Mouse (Mus musculus) forelimb bud, embryonic 11.5 days (tissue): ENCODE data around the gene Zfp865.
A peak's percentile ranks its signal among the peaks of the same experiment; 100 is the strongest.
"Not testable (repeated sequence)": the region's sequence is repeated elsewhere in the genome, so short reads cannot be mapped to it uniquely, and the experiment has no call there.

Source experiments
- DNase-seq: peaks from one replicate; pipeline ENCODE4 v3.0.0-alpha.2; 2012; ENCODE audit warnings: low read depth, low spot score

Zfp865 gene

DNA sequence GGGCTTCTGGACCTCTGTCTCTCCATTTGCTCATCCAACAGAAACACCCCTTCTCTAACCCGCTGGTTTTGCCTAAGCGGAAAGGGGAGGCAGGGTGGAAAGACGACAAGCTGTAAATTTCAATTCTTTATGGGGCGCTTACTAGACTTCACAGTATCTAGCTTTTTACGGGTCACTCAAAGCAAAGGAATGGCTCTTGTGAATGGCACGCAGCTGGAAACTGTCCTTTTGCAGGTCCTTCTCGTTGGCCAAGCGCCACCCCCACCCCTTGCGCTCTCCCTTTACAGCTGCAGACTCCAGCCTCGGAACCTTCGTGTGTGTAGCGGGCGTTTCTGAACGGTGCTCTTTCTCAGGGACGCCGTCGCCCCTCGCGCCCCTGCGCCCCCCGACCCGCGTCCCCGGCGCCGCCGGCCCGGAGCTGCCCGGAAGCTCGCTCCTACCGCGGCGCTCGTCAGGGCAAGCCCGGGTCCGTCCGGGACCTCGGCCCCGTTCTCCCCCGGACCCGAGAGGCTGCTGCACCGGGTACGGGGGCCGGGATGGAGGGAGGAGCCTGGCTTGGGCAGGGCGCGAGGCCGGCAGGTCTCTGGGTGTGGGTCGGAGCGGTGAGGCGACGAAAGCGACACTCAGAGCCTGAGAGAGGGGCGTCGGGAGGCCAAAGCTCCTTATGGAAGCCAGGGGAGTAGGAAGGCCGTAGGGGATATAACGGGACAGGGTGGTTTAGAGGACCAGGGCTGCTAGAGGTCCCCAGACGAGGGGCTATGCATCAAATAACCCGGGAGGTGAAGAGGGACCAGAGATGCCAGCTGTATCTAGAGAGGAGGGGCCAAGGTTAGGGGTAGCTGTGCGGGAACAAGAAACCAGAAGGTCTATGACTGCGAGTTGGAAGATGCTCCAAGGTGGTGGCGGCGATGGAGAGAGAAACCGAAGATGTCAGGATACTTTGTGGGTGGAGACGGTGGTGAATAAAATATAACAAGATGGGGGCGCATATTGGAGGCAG is 31.3 kb downstream of the Zfp865 start, which contains the start of gene Zfp580:
Gene Zfp580 (plus strand): TSS at position 346 of the 1,000 bp plus-strand sequence.
- DNase-seq, result peak; percentile 84

DNA sequence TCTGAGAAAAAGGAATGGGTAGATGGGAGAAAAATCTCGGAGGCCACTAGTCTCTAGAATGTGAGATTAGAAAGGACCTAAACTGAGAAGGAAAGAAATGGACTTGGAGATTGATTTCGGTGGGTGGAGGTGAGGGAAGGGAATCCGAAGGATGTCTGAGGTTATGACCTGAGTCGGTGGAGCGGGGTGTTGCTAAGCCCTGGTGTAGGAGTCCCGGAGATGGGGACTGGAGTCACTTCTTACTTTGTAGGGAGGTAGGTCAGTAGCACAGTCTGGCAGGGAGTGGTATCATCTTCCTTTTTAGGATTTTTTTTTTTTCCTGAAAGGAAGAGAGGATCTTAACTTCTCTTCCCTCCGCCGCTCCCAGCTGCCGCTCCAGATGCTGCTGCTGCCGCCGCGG is 32.3 kb downstream of the Zfp865 start:
- no peak for DNase-seq

DNA sequence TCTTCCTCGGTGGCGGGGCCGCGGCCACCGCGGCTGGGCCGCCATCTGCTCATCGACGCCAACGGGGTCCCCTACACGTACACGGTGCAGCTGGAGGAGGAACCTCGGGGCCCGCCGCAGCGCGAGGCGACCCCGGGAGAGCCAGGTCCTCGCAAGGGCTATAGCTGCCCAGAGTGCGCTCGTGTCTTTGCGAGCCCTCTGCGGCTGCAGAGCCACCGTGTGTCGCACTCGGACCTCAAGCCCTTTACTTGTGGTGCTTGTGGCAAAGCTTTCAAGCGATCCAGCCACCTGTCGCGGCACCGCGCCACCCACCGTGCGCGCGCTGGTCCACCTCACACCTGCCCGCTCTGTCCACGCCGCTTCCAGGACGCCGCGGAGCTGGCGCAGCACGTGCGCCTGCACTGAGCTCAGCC is 32.8 kb downstream of the Zfp865 start:
- DNase-seq, result no peak

DNA sequence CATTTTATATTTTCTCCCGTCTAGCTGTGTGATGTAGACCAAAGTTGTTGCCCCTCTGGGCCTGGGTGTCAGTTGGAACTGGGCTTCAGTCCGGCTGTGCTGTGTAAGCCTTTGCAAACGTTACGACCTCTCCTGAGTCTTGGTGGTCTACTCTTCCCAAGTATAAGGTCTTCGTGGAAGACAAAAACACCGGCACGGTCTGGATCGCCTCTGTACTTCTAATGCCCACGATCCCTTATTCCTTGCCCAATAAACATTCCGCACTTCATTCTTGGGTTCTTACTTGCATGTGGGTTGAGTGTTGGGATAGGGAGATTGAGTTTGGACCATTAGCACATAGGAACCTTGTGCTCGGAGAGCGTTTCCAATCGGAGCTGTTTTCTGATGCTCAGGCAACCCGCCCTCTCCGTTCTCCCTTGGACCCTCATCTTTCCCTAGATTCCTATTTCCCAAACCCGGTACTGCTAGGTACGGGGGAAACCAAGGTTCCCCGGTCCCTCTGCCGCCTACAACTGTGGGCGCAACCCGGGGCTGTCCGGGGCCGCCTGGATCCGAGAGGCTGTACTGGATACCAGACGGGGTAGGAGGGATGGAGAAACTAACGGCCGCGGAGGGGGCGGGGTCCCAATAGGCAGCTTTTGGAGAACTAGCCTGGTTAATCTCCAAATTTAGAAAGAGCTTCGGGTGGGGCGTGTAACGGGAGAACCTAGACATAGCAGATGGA is 33.4 kb downstream of the Zfp865 start:
- DNase-seq, result no peak

DNA sequence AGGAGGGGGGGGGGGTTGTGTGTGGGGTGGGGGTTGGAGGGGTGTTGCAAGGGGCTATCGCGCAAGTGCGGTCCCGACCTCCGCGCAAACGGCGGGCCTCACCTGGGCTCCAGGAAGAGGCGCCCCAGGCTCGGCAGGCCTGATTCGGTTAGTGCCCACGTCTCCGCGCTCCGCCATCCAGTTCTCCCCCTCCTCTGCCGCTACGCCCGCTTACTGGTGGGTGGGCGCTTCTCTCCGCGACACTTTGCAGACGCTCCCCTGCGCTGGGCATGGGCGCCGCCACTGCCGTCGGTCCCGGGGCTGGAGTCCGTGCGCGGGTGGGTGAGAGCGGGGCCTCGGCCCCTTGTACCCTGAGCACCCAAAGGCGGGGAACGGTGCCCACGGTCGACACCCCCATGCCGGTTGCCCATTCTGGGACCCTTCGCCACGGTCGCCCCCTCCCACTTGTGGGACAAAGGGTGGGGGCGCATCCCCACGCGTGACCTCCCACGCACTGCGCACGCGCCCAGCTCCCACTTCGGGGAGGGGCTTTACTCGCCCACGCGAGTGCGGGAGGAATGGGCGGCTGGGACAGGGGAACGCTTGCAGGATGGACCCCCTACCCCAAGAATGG is 36.6 kb downstream of the Zfp865 start:
- no peak for DNase-seq

DNA sequence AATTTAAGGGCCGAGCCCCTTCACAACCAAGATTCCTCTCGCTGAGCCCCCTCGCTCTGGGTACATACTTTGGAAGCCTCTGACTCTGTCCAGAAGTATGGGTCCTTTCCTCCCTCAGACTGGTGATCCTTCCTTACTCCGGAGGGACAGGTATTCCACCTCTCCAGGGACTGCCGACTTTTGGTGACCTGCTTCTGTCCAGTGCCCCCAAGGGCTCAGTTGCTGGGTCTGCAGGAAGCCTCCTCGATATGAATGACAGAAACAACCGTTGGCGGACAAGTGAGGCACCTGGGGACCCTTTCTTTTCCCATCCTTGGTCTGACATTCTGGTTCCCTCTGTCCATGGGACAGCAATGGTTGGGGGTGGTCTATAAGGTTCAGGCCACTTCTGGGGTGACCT is 37.2 kb downstream of the Zfp865 start:
- DNase-seq, result no peak

DNA sequence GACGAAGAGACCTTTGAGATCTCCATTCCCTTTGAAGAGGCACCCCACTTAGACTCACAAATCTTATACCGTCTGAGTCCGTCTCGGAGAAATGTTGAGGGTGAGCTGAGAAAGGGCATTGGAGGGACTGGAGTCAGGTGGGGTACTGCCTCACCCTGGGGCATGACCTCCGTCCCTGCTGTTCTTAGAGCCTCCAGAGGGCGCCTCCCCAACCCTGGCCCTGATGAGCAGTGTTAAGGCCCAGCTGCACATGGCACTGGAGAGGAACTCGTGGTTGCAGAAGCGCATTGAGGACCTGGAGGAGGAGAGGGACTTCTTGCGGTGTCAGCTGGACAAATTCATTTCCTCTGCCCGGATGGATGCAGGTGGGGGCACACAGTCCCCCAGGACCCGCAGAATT is 37.6 kb downstream of the Zfp865 start:
- no peak for DNase-seq

DNA sequence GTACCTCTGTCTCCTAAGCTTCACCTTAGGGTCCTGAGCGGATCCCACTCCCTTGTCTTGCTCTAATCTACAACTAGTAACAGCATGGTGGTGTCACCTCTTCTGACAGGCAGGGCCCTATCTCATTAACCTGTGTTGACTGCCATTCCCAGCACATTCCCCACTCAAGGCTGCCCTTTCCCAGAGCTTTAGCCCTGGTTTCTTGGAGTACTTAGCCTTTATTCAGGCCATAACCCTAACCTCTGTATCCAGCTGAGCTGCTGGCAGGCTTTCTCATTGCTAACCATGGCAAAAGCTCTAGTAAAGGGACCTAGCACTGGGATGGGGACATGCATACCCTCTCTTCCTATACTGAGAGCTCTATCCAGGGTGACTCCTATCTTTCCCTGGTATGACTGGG is 38.5 kb downstream of the Zfp865 start:
- DNase-seq, result no peak

DNA sequence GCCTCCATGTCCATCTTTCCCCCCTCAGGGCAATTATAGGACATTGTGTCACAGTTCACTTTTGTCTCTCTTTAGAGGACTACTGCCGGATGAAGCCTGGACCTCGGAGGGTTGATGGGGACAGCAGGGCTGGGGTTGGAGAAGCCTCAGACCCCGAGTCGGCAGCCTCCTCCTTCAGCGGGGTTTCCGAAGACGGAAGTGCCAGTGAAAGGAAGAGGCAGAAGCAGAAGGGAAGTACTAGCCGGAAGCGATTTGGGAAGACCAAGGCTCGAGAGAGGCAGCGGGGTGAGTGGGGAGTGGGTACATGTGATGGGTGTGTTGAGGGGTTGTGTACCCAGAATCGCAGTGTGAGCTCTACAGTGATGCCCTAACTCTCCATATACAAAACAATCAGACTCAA is 39.2 kb downstream of the Zfp865 start:
- DNase-seq, result no peak

DNA sequence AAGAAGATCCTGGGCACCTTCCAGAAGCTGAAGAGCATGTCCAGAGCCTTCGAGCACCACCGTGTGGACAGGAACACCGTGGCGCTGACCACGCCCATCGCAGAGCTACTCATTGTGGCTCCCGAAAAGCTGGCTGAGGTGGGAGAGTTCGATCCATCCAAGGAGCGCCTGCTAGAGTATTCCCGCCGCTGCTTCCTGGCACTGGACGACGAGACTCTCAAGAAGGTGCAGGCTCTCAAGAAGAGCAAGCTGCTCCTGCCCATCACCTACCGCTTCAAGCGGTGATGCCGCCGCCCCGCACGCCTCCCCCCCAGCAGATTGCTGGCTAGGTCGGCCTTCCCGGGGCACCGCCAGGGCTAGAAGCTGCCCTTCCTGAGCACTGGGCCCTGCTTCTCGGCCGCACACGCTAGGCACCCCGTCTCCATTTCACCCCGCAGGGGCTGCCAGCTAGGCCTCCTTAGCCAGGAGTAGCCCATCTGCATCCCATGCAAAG is 40.1 kb downstream of the Zfp865 start:
- peak; percentile 82 for DNase-seq

DNA sequence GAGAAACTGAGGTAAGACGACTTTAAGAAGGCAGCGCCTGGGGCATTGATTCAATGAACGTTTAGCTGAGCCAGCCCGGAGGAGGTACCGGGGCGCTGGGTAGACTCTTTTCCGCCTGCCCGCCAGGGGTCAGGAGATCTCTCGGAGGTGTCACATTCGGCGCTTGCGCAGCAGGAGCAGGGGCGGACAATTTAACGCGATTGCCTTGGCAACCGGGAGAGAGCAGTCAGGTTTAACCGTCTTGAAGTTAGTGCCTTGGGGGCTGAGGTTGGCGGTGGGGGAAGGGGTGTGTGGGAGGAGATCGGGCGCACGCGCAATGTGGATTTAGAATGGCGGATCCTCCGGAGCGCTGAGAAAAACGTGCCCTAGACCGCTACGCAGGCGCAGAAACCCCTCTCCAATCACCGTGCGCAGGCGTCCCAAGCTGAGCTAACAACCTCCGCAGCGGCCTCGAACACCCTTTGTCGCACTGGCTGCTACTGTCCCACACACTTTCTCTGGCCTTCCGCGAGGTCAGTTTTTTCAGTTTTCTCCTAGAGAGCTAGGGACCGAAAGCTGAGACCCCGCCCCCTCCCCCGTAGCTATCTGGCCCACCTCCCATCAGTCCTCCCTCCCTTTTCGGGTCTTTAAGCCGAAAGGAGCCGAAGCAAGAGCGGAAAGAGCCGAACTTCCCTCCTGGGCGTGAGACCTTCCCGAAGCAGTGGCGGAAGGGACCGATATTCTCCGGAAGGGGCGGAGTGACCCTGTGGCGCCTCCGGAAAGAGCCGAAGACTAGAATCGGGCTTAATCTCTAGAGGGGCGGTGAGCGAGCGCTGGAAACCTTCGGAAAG is 41.0 kb downstream of the Zfp865 start:
- DNase-seq, result peak; percentile 99

DNA sequence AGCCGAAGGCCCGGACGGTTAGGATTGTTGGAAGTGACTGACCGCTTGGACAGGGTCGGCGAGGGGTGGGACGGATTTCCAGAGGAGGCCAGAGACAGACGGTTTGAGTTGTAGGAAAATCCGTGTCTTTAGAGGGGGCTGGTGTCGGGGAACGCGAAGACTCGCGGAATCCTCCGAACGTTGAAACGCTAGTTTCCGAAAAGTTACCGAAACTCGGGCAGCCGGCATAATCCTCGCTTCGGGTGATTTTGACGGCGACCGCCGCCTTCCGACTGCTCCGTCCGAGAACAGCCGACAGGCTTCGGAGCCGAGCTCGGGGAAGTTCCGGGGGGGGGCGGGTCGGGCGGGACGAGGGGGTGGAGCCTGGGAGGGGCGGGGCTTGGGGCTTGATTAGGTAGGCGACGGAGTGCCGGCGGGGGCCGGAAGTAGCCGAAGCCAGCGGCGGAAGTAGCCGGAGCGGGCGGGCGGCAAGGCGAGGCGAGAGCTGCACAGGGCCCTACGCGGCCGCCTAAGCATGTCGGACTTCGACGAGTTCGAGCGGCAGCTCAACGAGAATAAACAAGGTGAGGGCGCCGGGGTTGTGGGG is 41.7 kb downstream of the Zfp865 start, which contains the start of gene U2af2:
Gene U2af2 (plus strand): TSS at position 370 of the 586 bp plus-strand sequence.
- peak; percentile 85 for DNase-seq

DNA sequence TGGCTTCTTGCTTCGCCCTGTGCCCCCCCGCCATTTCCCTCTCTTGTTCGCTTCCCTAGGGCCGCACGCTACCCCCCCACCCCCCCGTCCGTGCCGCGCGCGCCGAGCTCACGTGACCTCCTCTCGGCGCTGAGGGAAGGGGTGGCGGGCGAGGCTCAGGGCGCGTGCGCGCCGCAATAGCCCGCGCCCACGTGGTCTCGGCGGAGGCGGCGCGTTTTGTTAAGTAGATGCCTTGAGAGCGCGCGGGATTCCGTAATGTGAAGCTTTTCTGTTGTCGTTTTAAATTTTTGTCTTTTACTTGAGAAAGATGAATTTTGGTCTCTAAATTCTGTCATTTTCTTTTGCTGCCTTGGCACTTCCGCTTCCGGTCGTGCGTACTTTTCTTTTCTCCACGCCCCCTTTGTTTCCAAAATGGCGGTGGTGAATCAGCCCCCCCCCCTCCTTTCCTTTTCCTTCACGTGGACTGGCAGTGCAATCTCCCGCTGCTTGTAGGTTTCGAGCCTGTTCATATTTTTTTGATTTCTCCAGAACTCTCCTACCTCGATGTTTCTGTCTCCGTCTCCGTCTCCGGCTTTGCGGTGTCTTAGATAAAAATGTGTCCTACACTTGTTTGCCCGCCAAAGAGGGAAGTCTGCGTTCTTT is 42.3 kb downstream of the Zfp865 start:
- peak; percentile 85 for DNase-seq

DNA sequence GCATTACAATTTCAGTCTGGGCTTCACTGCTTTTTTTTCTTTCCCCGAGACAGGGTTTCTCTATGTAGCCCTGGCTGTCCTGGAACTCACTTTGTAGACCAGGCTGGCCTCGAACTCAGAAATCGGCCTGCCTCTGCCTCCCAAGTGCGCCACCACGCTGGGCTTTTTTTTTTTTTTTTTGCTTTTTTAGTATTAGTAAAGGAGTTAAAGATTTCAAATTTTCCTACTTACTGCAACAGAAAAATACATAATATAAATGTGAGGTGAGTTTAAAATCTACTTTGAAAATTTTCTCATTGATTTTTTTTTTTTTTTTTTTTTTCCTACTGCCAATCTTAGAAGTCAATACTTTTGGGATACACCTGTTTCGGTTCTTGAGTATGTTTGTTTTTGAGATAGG is 44.7 kb downstream of the Zfp865 start:
- DNase-seq, result no peak

DNA sequence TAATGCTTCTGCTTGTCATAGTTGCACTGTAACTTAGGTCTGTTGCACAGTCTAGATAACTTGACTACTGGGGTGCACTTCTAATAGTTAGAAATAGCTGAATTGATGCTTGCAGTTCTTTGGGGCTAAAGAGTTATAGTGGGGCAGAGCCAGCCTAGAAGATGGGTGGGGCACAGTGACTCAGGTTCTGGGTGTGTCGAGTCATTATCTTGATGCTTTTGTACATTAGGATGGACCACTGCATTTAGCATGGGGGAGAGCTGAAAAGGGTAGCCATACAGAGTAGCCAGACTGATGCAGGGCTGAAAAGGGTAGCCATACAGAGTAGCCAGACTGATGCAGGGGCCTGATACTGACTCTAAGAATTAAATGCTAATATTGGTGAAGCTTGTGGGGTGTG is 53.4 kb downstream of the Zfp865 start:
- no peak for DNase-seq

DNA sequence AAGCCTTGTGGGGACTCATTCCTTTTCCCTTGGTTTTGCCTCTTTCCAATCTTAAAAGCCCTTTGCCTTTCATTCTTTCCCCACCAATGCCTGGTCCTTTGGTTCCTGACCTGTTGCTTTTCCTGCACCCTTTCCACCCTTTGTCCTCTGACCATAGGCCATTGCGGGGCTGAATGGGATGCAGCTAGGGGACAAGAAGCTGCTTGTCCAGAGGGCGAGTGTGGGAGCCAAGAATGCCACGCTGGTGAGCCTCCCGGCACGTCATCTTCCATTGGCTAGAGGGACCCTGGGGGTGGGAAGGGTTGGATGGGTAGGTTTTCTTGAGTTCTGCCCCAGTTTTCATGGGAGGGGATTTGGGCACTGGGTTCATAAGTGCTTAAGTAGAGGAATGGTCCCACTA is 54.8 kb downstream of the Zfp865 start:
- no peak for DNase-seq

DNA sequence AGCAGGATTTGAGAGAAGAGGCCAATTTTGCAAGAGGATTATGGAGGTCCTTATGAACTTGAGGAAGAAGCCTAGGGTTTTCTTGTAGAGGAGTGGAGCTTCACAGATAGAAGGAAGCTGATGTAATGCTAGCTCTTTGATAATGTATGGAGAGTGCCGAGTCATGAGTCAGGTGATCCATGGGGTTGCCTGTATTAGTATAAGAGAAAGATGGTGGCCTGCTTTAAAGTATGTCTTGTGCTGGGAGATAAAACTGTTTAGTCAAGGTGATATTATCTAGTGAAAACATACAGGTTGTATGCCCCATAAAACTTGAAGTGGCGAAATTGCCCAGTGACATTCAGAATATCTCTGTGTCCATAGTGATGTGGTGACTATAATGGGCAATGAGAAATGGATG is 56.8 kb downstream of the Zfp865 start:
- DNase-seq, result no peak

DNA sequence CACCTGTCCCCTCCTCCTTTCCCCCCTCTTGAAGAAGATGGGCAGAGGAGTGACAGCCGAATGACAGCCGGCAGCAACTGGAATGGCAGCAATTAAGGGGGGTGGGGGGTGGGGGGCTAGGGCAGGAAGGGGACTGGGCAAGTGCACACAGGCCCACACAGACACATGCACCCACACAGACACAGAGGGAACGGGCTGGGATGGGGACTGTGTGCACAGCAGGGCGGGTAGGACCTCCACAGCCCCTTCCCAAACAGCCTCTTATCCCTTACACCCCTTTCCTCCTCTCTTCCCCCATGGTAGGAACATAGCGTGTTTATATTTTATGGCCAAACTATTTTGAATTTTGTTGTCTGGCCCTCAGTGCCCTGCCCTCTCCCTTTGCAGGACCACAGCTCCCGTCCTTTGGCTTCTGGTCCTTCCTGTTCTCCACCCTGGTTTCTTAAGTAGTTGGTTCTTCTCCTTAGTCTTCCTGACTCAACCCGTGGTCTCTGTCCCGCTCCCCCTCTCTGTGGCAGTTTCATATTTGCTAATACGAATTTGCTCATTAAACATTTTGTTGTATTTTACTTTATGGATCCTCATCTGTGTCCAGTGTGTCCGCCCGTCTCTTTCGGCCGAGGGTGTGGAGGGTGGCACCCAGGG is 59.3 kb downstream of the Zfp865 start:
- DNase-seq, result not testable (repeated sequence)

DNA sequence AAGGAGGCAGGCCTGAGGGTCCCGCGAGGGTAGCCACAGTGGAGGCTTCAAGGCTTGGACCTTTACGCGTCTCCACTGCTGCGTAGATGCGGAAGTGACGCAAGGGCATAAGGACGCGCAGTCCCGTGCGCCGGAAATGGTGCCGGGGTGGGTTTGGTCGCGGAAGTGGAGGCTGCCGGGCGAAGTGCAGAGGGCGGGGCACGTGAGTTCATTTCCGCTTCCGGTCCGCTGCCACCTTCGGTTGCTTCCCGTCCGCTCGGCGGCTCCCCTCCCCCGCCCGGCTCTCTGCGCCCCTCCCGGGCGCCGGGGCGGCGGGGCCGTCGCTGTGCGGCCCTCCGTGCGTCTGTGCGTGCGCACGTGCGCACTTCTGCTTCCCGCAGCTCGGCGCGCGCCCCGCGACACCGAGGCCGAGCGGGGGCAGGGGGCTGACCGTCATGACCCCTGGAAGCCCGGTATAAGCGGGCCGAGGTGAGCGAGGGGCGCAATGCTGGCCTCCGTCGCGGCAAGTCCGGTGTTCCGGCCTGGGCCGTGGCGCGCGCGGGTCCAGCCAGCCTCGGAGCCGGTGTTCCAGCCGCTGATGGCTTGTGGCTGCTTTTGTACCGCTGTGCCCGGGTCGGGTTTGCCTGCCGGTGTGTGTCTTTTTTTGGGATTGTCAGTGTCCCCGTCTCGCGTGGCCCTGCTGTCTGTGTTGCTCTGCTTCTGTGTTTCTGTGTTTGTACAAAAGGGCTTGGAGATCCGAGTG is 60.0 kb downstream of the Zfp865 start, which contains the start of gene Epn1:
Gene Epn1 (plus strand): TSS at position 226 of the 742 bp plus-strand sequence.
- peak; percentile 95 for DNase-seq
